Mouse (Mus musculus) NIH3T3 (cell line): Measurements from ENCODE around the gene Letmd1.
"Not testable (repeated sequence)": the region's sequence is repeated elsewhere in the genome, so short reads cannot be mapped to it uniquely, and the experiment has no call there.

Experiments
- DNase-seq: peaks from one replicate; pipeline ENCODE4 v3.0.0-alpha.2; 2012; ENCODE audit warnings: low read depth

Gene Letmd1

DNA sequence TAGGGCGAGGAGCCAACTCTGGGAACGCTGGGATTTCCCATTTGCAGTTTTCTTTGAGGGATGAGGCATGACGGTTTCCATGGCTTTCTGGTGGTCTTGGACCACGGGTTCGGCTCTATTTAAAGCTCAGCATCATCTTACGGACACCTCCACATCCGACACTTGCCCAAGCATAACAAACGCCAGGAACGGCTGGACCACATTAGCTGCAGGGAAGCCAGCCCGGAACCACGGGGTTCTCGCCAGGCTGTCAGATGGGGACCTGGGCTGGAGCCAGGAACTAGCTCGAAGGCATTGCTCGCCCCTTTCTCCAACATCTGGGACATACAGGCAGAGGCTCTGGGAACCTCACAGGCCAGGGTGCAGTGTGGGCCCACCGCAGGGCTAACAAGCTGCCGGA lies 17.6 kb upstream of the Letmd1 start:
- DNase-seq, result peak; percentile 91

GRCm38 (mm10) chr15:100452486-100452885 lies 16.3 kb upstream of the Letmd1 start:
- DNase-seq, result no peak

GRCm38 (mm10) chr15:100456356-100456991 lies 12.3 kb upstream of the Letmd1 start:
- DNase-seq, result no peak

- peak; percentile 95 for DNase-seq
These were observed 11.5 kb upstream of the Letmd1 start for GRCm38 (mm10) chr15:100457340-100457739.

DNA sequence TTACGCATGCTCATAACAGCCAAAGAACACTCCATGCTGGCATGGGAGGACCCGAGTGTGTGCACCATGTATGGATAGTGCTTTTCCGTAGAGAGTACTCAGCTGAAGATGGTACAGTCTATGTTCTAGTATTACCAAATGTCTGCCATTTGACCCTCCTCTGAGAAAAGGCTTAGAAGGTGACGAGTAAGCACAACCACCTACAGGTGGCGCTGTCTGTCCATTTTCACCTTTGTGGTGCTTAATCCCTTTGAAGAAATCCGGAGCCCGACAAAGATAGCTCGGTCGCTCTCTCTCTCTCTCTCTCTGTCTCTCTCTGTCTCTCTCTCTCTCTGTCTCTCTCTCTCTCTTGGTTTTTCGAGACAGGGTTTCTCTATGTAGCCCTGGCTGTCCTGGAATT lies 10.8 kb upstream of the Letmd1 start:
- DNase-seq, result peak; percentile 91

DNA sequence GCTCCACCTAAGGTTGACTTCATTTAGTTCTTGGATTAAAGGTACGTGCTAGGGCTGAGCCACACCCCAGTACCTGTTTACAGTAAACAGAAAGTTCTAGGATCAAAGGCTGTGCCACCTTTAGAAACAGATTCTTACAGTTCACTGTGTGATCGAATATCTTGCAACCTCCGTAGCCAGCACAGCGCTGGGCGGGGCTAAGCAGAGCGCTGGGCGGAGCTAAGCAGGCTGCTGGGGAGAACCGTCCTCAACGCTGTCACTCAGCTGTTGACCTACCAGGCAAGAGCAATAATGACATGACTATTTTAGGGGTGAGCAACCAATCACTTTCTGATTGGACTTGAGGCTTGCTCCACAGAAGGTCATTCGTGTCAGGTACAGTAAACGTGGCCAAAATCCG lies 7.9 kb upstream of the Letmd1 start:
- no peak for DNase-seq

DNA sequence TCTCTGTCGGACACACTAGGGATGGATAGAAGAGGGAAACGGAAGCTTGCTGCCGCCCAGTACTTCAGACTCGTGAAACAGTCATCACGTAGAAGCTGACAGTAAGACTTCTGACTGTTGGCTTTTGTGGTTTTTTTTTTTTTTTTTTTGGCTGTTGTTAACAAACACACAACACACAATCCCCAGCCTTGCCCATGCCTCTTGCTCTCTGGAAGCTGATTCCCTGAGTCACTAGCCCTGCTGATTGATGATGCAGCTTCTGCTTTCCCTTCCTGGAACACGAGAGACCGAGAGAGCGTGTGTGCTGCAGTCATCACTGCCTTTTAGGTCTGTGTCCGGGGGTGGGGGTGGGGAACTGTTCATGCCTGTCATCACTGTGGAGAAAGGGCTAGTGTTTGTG lies 7.2 kb upstream of the Letmd1 start:
- DNase-seq, result peak; percentile 88

- DNase-seq, result peak; percentile 60
These were observed 6.7 kb upstream of the Letmd1 start for GRCm38 (mm10) chr15:100462086-100462485.

DNA sequence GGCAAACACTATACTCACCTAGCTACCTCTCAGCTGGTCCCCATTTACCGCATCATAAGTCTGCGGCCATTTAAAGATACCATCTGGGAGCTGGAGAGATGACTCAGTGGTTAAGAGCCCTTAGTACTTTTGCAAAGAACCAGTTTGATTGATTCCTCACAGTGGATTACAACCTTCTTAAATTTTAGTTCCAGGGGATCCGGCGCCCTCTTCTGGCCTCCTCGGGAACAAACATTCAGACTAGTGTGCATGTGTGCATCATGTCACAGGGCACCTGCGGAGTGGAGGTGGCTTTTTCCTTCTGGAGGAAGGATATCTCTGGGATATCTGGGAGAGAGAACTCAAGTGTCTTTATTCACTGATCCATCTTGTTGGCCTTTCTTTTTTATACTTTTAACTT lies 5.1 kb upstream of the Letmd1 start:
- DNase-seq, result peak; percentile 81

DNA sequence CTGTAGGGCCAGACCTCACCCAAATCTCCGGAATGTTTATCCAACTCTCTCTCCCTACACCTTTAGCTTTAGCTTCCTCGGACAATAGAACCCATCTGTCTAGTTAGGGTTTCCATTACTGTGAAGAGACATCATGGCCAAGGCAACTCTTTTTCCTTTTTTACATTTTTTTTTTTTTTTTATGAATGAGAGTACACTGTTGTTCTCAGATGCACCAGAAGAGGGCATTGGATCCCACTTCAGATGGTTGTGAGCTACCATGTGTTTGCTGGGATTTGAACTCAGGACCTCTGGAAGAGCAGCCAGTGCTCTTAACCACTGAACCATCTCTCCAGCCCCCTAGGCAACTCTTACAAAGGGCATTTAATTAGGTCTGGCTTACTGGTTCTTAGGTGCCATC lies 3.4 kb upstream of the Letmd1 start:
- DNase-seq, result no peak

- no peak for DNase-seq
These were observed 1.1 kb upstream of the Letmd1 start for GRCm38 (mm10) chr15:100467738-100468137.

DNA sequence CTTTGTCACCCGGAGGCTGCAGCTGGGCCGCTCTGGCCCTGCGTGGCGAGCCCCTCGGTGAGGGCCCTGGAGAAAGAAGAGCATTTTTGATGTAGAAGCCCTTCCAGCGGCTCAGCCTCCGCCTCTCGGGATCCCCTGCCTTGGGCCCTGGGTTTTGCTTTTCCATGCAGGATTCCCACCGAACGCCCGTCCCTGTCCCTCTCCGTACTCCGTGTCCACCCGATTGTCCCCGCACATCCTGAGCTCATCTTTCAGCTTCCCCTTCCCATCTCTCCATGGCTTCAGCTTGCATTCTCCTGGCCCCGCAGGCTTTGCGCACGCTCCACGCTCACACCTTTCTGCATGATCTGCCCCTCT lies 344 bp downstream of the Letmd1 start:
- no peak for DNase-seq

DNA sequence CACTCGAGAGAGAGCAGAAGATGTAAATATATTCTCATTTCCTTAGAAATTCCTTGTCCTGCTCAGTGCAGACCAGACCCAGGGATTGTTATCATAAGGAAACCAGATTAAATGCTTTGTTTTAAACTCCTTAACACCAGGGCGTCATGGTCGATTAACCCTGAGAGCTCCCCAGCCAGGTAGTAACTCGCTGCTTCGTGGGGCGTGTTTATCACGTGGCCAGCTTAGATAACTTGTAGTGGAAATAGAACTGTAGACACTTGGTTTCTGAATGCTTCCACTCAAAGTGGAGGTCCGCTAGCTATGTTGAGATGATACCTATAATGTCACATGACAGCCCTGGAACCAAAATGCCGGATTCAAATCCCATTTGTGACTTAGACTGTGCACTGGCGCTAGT lies 1.2 kb downstream of the Letmd1 start:
- no peak for DNase-seq

GRCm38 (mm10) chr15:100473926-100474503 lies 5.2 kb downstream of the Letmd1 start:
- DNase-seq, result no peak

- DNase-seq, result no peak
These were observed 9.5 kb downstream of the Letmd1 start for GRCm38 (mm10) chr15:100478351-100478750.

DNA sequence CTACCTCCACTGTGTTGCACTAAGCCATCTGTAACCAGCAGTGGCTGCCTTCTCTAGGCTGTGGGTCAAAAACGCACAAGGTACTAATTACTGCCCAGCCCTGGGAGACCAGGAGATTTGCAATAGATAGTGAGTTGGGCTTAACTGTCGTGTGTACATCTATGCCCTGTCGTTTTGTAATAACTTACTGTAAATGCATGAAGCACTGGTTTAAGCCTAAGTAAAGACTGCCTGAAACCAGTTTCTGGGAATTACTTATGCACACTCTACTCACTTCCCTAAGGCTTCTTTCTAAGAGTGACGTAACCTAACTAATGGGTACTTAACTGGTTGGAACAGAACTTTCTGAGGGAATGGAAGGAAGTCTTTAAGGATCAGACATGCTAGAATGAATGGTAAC lies 10.1 kb downstream of the Letmd1 start:
- no peak for DNase-seq

DNA sequence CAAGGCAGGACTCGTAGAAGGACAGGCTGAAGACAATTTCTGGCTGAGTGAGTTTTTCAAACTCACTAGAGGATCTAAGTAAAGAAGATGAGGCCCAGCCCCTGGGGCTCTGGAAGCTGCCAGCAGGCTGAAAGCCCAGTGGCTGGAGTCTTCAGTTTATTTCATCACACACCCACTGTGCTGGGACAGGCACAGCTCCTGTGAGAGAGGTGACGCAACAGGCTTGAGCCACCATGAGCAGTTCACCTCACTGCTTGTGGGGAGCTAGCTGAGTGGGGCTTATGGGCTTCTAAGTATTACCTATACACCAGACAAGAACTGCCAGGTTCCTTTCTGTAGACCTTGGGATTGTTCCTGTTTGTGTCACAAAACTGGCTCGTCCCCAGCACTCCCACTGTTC lies 16.8 kb downstream of the Letmd1 start:
- DNase-seq, result peak; percentile 44

GRCm38 (mm10) chr15:100486450-100486849 lies 17.6 kb downstream of the Letmd1 start:
- DNase-seq, result no peak

DNA sequence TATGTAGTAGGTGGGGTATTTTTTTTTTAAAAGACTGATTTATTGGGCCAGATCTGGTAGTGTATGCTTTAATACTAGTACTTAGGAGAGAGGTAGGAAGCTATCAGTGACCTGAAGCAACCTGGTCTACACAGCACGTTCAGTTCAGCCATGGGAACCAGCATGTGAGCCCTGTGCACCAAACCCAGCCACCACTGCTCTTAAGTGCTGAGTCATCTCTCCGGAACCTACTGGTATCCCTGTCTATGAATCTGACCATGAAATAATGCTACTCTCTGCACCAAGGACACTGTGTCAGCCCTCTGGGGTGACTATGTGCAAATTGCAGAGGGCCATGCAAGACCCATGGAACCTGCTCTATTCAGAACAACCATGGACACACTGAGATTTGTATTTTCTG lies 18.2 kb downstream of the Letmd1 start:
- DNase-seq, result no peak

DNA sequence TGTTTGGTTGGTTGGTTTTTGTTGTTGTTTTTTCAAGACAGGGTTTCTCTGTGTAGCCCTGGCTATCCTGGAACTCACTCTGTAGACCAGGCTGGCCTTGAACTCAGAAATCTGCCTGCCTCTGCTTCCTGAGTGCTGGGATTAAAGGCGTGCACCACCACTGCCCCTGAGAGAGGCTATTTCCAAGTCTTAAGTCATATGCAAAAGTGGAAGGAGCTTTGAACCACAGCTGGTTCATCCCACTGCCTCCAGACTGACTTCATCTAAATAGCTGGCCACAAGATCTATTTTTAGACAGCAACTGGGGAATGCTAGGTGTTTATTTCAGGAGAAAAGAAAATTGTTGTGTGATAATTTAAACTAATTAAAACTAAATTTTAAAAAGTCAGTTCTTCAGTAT lies 19.5 kb downstream of the Letmd1 start:
- DNase-seq, result not testable (repeated sequence)

GRCm38 (mm10) chr15:100489263-100489662 lies 20.4 kb downstream of the Letmd1 start:
- no peak for DNase-seq

DNA sequence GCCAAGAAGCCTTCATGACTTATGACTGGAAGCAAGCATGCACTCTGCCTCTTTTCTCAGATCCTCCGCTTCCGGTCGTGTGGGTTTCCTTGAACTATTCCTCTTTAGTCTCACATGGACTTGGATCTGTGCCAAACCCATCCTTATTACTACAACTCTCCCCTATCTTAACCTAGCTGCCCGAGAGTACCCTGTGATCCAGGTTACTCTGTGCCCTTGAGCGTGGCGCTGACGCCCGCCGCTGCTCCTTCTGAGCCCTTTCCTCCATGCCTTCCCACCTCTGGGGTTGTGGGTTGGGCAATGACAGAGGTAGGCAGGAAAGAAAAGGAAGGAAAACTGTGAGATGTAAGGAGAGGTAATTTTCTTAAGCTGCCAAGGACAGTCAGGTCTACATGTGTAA lies 23.1 kb downstream of the Letmd1 start:
- no peak for DNase-seq

- peak; percentile 67 for DNase-seq
These were observed 25.8 kb downstream of the Letmd1 start for GRCm38 (mm10) chr15:100494647-100495046.

DNA sequence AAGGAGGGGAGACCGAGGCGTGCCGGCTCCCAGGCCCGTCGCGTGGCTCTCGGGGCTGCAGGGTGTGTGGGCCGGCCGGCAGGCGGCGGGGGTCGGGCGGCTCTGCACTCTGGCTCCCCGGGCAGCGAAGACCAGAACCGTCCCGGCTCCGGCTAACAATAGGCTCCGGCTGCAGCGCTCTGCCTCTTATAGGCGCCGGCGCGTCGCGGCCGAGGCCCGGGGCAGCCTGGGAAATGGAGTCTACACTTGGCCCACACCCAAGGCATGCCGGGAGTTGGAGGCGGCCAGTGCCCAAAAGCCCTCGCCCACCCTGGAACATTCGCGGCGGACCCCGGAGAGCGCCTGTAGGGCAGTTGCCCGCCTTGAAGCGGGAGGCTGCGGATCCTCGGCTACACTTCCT lies 26.3 kb downstream of the Letmd1 start, which contains the start of gene Csrnp2:
Csrnp2 (minus strand) TSS at position 387 of the 400 bp plus-strand sequence.
- peak; percentile 98 for DNase-seq
